Mouse (Mus musculus): ENCODE results near the gene Eefsec. TPM values are rescaled to one million over a fixed set of nuclear protein-coding genes. Genes with fewer than 3 reads are reported as not detected.

Gene Eefsec
- total RNA-seq (2023), result 10 to 100 TPM; 13.7 to 15.3 TPM

GRCm38 (mm10) chr6:88446063-88447002 is at the start of gene Eefsec:
TSS of gene Eefsec (minus strand) at chr6:88446539.

GRCm38 (mm10) chr6:88465181-88465920 is 19.0 kb upstream of the Eefsec start, which contains the start of gene Ruvbl1:
TSS of gene Ruvbl1 (plus strand) at chr6:88465409.

GRCm38 (mm10) chr6:88221968-88222367 is 224.4 kb downstream of the Eefsec start, which contains the start of gene Dnajb8:
TSS of gene Dnajb8 (plus strand) at chr6:88222268.

Other genes with a start within 250 kb of the Eefsec start
- gene Dnajb8, start 224.3 kb downstream of the Eefsec start, total RNA-seq (2023), result not detected
- gene Ruvbl1, start 18.9 kb upstream of the Eefsec start, total RNA-seq (2023), result 10 to 100 TPM; 12.8 to 14.0 TPM
- 100 to 1,000 TPM; 158 to 159 TPM for gene Sec61a1, start 72.4 kb upstream of the Eefsec start, total RNA-seq (2023)
- gene Kbtbd12, start 191.4 kb upstream of the Eefsec start, total RNA-seq (2023), result not detected